Mouse (Mus musculus): Measurements from ENCODE around the gene Atxn1. TPM values are rescaled to one million over a fixed set of nuclear protein-coding genes. Genes with fewer than 3 reads are reported as not detected.

Atxn1 gene
- total and polyA plus RNA-seq, 3 experiments: 0.39 to 1.1 TPM; not detected in 1

- no peaks in the 10 kb centered on the region for H3K36me3 ChIP-seq (ENCODE audit: control insufficient read depth in 1 of 2, insufficient read depth in 2 of 2, low read length in 2 of 2)
- no peaks in the 10 kb centered on the region for H3K4me1 ChIP-seq (ENCODE audit: control insufficient read depth in 1 of 2, insufficient read depth in 2 of 2, low read length in 2 of 2)
- H3K27ac ChIP-seq (ENCODE audit: control insufficient read depth, low read depth, low read length): no peak overlapping the region
- no peak for TF ChIP-seq ELF1 (IDR thresholded peaks at IDR 0.05; ENCODE audit: low read depth, low read length)
- no peak for TF ChIP-seq CTCF (IDR thresholded peaks at IDR 0.05 in 2 of 3, conservative IDR thresholded peaks at IDR 0.05 in 1 of 3; ENCODE audit: control insufficient read depth in 1 of 3, insufficient read depth in 1 of 3, low read depth in 2 of 3, low read length in 3 of 3, poor library complexity in 1 of 3, severe bottlenecking in 1 of 3)
- no peak for TF ChIP-seq MEF2A (IDR thresholded peaks at IDR 0.05; ENCODE audit: extremely low read depth, insufficient replicate concordance, low read depth, low read length, poor library complexity, severe bottlenecking)
- TF ChIP-seq MYC (IDR thresholded peaks at IDR 0.05; ENCODE audit: low read depth, low read length): no peak
- TF ChIP-seq BHLHE40 (IDR thresholded peaks at IDR 0.05; ENCODE audit: borderline replicate concordance, low read depth, low read length): no peak
- TF ChIP-seq GABPA (IDR thresholded peaks at IDR 0.05; ENCODE audit: low read depth, low read length): no peak
- no peak for TF ChIP-seq MAX (IDR thresholded peaks at IDR 0.05; ENCODE audit: low read length)
- TF ChIP-seq SIN3A (IDR thresholded peaks at IDR 0.05; ENCODE audit: low read length): no peak
- no peak for TF ChIP-seq MXI1 (IDR thresholded peaks at IDR 0.05; ENCODE audit: low read depth, low read length)
- no peak for TF ChIP-seq TAL1 (IDR thresholded peaks at IDR 0.05; ENCODE audit: low read length)
- no peaks in the 10 kb centered on the region for H3K79me2 ChIP-seq (ENCODE audit: control insufficient read depth, insufficient read depth, low read length, poor library complexity)
- DNase-seq (ENCODE audit: low read depth, low spot score): no peak
- peaks cover 0 to 1% of the 10 kb centered on the region in 2 experiments; a peak in 1 of 4 replicates for H3K27me3 ChIP-seq (ENCODE audit: control insufficient read depth in 1 of 2, insufficient read depth in 2 of 2, low read length in 2 of 2)
- H3K9me3 ChIP-seq (replicated peaks; ENCODE audit: insufficient read depth, low read length): no peaks in the 10 kb centered on the region
- no peak overlapping the region for H3K4me3 ChIP-seq (ENCODE audit: control insufficient read depth in 1 of 2, insufficient read depth in 1 of 2, low read depth in 2 of 2, low read length in 2 of 2)
- no peak overlapping the region for H3K9ac ChIP-seq (ENCODE audit: control insufficient read depth, low read depth, low read length, poor library complexity, severe bottlenecking)
Observed at GRCm38 (mm10) chr13:46001356-46001755, 36.5 kb upstream of the Atxn1 start.

GRCm38 (mm10) chr13:45992953-45993352 lies 28.1 kb upstream of the Atxn1 start:
- H3K9ac ChIP-seq (ENCODE audit: control insufficient read depth, low read depth, low read length, poor library complexity, severe bottlenecking): no peak overlapping the region
- no peaks in the 10 kb centered on the region for H3K9me3 ChIP-seq (replicated peaks; ENCODE audit: insufficient read depth, low read length)
- H3K27ac ChIP-seq (ENCODE audit: control insufficient read depth, low read depth, low read length): no peak overlapping the region
- DNase-seq (ENCODE audit: low read depth, low spot score): no peak
- peaks cover 0 to 3% of the 10 kb centered on the region in 2 experiments; a peak in 2 of 4 replicates for H3K27me3 ChIP-seq (ENCODE audit: control insufficient read depth in 1 of 2, insufficient read depth in 2 of 2, low read length in 2 of 2)
- no peaks in the 10 kb centered on the region for H3K36me3 ChIP-seq (ENCODE audit: control insufficient read depth in 1 of 2, insufficient read depth in 2 of 2, low read length in 2 of 2)
- no peaks in the 10 kb centered on the region for H3K79me2 ChIP-seq (ENCODE audit: control insufficient read depth, insufficient read depth, low read length, poor library complexity)
- H3K4me1 ChIP-seq (ENCODE audit: control insufficient read depth in 1 of 2, insufficient read depth in 2 of 2, low read length in 2 of 2): no peaks in the 10 kb centered on the region
- no peak overlapping the region for H3K4me3 ChIP-seq (ENCODE audit: control insufficient read depth in 1 of 2, insufficient read depth in 1 of 2, low read depth in 2 of 2, low read length in 2 of 2)
- no peak for TF ChIP-seq MYC (IDR thresholded peaks at IDR 0.05; ENCODE audit: low read depth, low read length)
- no peak for TF ChIP-seq ZC3H11A (IDR thresholded peaks at IDR 0.05; ENCODE audit: low read depth, low read length)
- no peak for TF ChIP-seq ZKSCAN1 (IDR thresholded peaks at IDR 0.05; ENCODE audit: low read depth, low read length)
- no peak for TF ChIP-seq RCOR1 (IDR thresholded peaks at IDR 0.05; ENCODE audit: low read depth, low read length)
- no peak for TF ChIP-seq POLR2AphosphoS2 (IDR thresholded peaks at IDR 0.05; ENCODE audit: low read length)
- no peak for TF ChIP-seq BHLHE40 (IDR thresholded peaks at IDR 0.05; ENCODE audit: borderline replicate concordance, low read depth, low read length)
- no peak for TF ChIP-seq MAFK (IDR thresholded peaks at IDR 0.05; ENCODE audit: borderline replicate concordance, low read depth, low read length)
- no peak for TF ChIP-seq UBTF (IDR thresholded peaks at IDR 0.05; ENCODE audit: borderline replicate concordance, insufficient read depth, low read depth, low read length)
- no peak for TF ChIP-seq TCF12 (IDR thresholded peaks at IDR 0.05; ENCODE audit: low read depth, low read length)
- no peak for TF ChIP-seq JUND (IDR thresholded peaks at IDR 0.05; ENCODE audit: low read depth, low read length)
- TF ChIP-seq ZMIZ1 (IDR thresholded peaks at IDR 0.05; ENCODE audit: low read depth, low read length): no peak
- no peak for TF ChIP-seq POLR2AphosphoS5 (IDR thresholded peaks at IDR 0.05; ENCODE audit: borderline replicate concordance, low read depth, low read length)
